Mouse (Mus musculus): ENCODE results near the gene Armc12. TPM values are rescaled to one million over a fixed set of nuclear protein-coding genes. Genes with fewer than 3 reads are reported as not detected.

Armc12 gene
- polyA plus RNA-seq, 1 experiment from 2014 or later = not detected

Small RNA genes within 50 kb of the gene (microRNA-seq; reads per million reads assigned to microRNA genes)
- gene Gm25195 (not detected), gene Mir6969 (not detected)

Other genes with a start within 250 kb of the Armc12 start
- 27.3 and 29.4 TPM in 2 replicates for gene Fance, start 217.3 kb upstream of the Armc12 start, polyA plus RNA-seq (2014; fragmentation: Nextera tagmentation; extraction: Ambion mirVana)
- 616 TPM in 2 replicates for gene Rpl10a, start 202.3 kb upstream of the Armc12 start, polyA plus RNA-seq (2014; fragmentation: Nextera tagmentation; extraction: Ambion mirVana)
- 10.0 and 10.6 TPM in 2 replicates for gene Tead3, start 180.0 kb upstream of the Armc12 start, polyA plus RNA-seq (2014; fragmentation: Nextera tagmentation; extraction: Ambion mirVana)
- 3.4 and 4.4 TPM in 2 replicates for gene Tulp1, start 165.6 kb upstream of the Armc12 start, polyA plus RNA-seq (2014; fragmentation: Nextera tagmentation; extraction: Ambion mirVana)
- gene Fkbp5, start 13.3 kb upstream of the Armc12 start, polyA plus RNA-seq (2014; fragmentation: Nextera tagmentation; extraction: Ambion mirVana) = 11.6 and 12.2 TPM in 2 replicates
- gene Clpsl2, start 18.6 kb downstream of the Armc12 start, polyA plus RNA-seq (2014; fragmentation: Nextera tagmentation; extraction: Ambion mirVana) = not detected in 2 replicates
- gene Clps, start 30.0 kb downstream of the Armc12 start, polyA plus RNA-seq (2014; fragmentation: Nextera tagmentation; extraction: Ambion mirVana) = not detected in 2 replicates
- gene Lhfpl5, start 44.8 kb downstream of the Armc12 start, polyA plus RNA-seq (2014; fragmentation: Nextera tagmentation; extraction: Ambion mirVana) = 0.26 and 0.36 TPM in 2 replicates
- 124 and 125 TPM in 2 replicates for gene Srpk1, start 91.9 kb downstream of the Armc12 start, polyA plus RNA-seq (2014; fragmentation: Nextera tagmentation; extraction: Ambion mirVana)
- 0.43 and 0.61 TPM in 2 replicates for gene Slc26a8, start 159.4 kb downstream of the Armc12 start, polyA plus RNA-seq (2014; fragmentation: Nextera tagmentation; extraction: Ambion mirVana)
- 51.5 and 53.8 TPM in 2 replicates for gene Mapk14, start 160.5 kb downstream of the Armc12 start, polyA plus RNA-seq (2014; fragmentation: Nextera tagmentation; extraction: Ambion mirVana)
- 2.1 and 2.8 TPM in 2 replicates for gene AC170998.1, start 195.3 kb downstream of the Armc12 start, polyA plus RNA-seq (2014; fragmentation: Nextera tagmentation; extraction: Ambion mirVana)
- 4.9 and 5.0 TPM in 2 replicates for gene Mapk13, start 238.5 kb downstream of the Armc12 start, polyA plus RNA-seq (2014; fragmentation: Nextera tagmentation; extraction: Ambion mirVana)